Mouse (Mus musculus): ENCODE data around the gene Akap17b. TPM values are rescaled to one million over a fixed set of nuclear protein-coding genes. Genes with fewer than 3 reads are reported as not detected.

Gene Akap17b
- polyA plus RNA-seq (2015; fragmentation: Nextera tagmentation; extraction: Ambion mirVana) = 2.8 and 3.1 TPM in 2 replicates

DNA sequence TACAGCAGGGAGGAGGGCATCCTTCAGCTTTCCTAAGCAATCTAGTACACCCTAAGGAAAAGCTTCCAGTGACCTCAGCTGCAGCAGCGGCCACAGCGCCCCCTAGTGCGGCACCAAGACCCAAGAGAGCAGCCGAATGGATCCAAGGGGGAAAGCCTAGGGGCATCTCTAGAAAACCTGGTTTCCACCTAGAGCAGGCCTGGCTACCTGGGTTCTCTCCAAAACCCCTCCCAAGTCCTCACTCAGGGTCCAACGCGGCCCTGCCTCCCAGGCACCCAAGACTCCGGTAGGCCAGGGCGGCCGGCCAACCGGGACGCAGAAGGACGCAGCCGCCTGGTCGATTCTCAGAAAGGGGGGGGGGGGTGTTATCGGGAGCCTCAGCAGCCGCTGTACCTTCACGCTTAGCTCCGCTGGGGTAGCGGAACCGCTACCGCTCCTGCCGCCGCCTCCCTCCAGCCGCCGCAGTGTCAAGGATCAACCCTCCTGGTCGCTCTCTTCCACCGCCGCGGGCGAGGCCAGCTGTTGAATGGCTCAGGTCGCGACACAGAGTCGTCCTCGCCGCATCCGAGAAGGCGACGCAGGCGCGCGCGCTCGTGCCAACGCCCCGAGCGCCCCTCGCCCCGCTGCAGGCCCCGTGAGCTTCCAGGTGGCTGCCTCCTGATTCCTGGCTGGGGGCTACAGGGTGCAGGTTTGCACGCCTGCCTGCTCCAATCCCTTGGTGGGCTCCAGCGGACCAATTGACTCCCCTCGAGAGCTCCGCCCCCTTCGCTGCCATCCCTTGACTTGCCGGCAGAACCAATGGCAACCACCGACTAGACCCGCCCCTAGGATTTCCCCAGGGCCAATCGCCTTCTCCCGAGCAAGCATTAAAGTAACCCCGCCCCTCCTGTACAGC lies at the start of gene Akap17b:
TSS of gene Akap17b (minus strand) at position 739 of the 895 bp plus-strand sequence.
- 12% methylated on average over 50 of the region's 60 CpGs for WGBS
- H3K4me1 ChIP-seq = no peaks in the 10 kb centered on the region
- H3K27ac ChIP-seq = peak within 1 kb of the TSS; percentile 33; the same call in 1 of the 2 replicates
- ATAC-seq (ENCODE audit: low FRiP score, low read depth) = peak; percentile 96
- H3K27me3 ChIP-seq = no peaks in the 10 kb centered on the region
- H3K4me2 ChIP-seq (replicated peaks) = peak within 1 kb of the TSS; percentile 58
- H3K36me3 ChIP-seq = no peaks in the 10 kb centered on the region
- no peaks in the 10 kb centered on the region for H3K9me3 ChIP-seq
- peak within 1 kb of the TSS; percentile 71 for H3K9ac ChIP-seq
- peak within 1 kb of the TSS; percentile 60 for H3K4me3 ChIP-seq

DNA sequence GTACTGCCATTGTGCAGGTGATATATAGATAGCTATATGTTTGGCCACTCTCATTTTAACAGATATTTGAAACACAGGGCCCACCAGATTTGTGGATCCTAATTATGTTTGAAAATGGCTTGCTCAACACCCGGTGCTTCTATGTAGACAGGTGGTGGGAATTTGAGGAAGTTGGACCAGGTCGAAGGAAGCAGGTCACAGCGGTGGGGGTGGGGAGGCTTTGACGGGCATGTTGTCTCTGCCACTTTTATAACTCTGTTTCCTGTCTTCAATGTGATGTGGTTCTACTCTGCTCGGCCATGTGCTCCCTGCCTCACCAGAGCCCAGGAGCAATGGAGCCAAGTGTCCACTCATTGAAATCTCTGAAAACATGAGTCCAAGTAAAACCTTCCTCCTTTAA lies 46.2 kb upstream of the Akap17b start:
- no peak overlapping the region for H3K4me3 ChIP-seq
- H3K36me3 ChIP-seq = no peaks in the 10 kb centered on the region
- no peaks in the 10 kb centered on the region for H3K27me3 ChIP-seq
- H3K9ac ChIP-seq = no peak overlapping the region
- no peak overlapping the region for H3K27ac ChIP-seq
- no peak overlapping the region for H3K4me2 ChIP-seq (replicated peaks)
- ATAC-seq (ENCODE audit: low FRiP score, low read depth) = no peak
- H3K4me1 ChIP-seq = no peaks in the 10 kb centered on the region
- WGBS = 80% methylated on average over 5 of the region's 5 CpGs
- no peaks in the 10 kb centered on the region for H3K9me3 ChIP-seq

DNA sequence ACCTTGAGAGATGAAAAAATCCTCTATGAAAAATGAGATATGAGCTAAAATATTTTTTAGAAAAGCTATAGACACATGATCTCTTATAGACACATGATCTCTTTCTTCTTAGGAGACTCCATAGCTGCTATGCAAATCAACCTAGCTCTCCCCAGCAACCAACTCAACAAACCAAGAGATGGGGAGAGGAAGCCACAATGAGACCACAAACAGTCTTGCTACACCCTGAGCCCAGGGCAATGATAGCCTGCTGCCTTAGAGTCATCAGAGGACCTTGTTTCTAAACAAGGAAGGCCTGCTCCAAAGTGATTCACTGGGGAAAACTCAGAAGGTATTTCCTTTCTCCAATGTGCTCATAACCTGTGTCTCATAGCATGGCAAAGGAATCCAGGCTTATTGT lies 44.5 kb upstream of the Akap17b start:
- Histone ChIP-seq H3K9ac (no peak overlapping the region), H3K4me1 (no peaks in the 10 kb centered on the region), H3K27ac (no peak overlapping the region), H3K36me3 (no peaks in the 10 kb centered on the region), H3K4me3 (no peak overlapping the region), H3K4me2 (replicated peaks) (no peak overlapping the region), H3K27me3 (no peaks in the 10 kb centered on the region), H3K9me3 (no peaks in the 10 kb centered on the region)
- no peak for ATAC-seq (ENCODE audit: low FRiP score, low read depth)

DNA sequence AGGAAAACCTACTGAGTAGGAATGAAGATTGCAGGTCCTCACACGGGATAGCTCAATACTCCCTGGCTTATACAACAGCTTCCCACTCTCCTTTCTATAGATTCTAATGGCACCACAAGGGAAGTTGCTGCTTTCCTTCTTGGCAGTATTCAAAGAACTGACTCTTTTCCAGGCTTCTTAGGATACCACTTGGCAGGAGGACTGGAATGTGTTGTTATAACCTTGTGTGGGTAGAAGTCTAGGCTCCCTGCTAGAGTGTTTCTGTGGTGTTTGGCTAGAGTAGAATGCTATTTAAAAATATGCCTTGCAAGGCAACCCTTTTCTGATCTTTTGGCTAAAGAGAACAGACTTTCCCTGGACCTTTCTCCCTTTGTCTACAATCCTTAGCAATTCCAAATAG lies 31.6 kb upstream of the Akap17b start:
- Histone ChIP-seq H3K27me3 (no peaks in the 10 kb centered on the region), H3K4me3 (no peak overlapping the region), H3K9ac (no peak overlapping the region), H3K9me3 (no peaks in the 10 kb centered on the region), H3K27ac (no peak overlapping the region), H3K4me1 (no peaks in the 10 kb centered on the region), H3K36me3 (no peaks in the 10 kb centered on the region), H3K4me2 (replicated peaks) (no peak overlapping the region)
- no peak for ATAC-seq (ENCODE audit: low FRiP score, low read depth)
- WGBS = 61% methylated on average over 1 of the region's 1 CpGs

DNA sequence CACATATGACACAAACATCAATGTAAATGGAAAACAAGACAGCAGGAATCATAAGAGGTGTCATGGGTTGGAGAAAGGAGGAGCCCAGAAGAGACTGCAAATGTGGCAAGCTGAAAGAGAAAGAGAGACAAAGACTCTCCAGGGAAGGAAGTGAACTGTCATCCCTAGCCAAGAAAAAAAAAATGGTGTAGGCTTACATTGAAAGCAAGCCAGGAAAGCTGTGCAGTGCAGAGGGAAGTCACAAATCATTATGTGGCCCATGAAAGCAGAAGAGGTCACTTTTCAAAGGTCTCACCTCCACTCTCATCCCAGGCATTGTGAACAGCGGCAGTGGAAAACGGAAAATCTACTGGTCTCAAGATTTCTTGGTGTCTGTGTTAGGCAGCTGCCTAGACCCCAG lies 27.5 kb upstream of the Akap17b start:
- Histone ChIP-seq H3K4me1 (no peaks in the 10 kb centered on the region), H3K27me3 (no peaks in the 10 kb centered on the region), H3K4me3 (no peak overlapping the region), H3K4me2 (replicated peaks) (no peak overlapping the region), H3K27ac (no peak overlapping the region), H3K9me3 (no peaks in the 10 kb centered on the region), H3K9ac (no peak overlapping the region), H3K36me3 (no peaks in the 10 kb centered on the region)
- ATAC-seq (ENCODE audit: low FRiP score, low read depth) = no peak
- WGBS = 58% methylated on average over 2 of the region's 2 CpGs

DNA sequence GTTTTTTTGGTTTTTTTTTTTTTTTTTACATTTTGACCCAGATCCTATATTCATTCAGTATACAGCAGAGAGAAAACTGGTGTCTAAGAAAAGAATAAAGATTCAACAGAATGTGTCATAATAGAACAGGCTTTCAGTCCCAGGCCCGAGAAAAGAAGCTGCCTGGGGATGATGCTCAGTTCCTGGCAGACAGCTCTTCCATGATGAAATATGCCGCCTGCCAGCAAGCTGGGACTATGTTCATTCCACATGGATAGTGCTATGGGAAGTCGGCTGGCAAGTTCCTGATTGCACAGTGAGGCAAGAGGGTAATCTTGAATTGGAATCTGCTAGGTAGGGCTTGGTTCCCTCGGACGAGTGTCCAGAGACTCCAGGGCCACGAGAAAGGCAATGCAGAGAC lies 5.1 kb downstream of the Akap17b start:
- Histone ChIP-seq H3K27ac (no peak overlapping the region), H3K36me3 (no peaks in the 10 kb centered on the region), H3K4me1 (no peaks in the 10 kb centered on the region), H3K27me3 (no peaks in the 10 kb centered on the region), H3K4me2 (replicated peaks) (no peak overlapping the region), H3K9ac (no peak overlapping the region), H3K4me3 (no peak overlapping the region), H3K9me3 (no peaks in the 10 kb centered on the region)
- 82% methylated on average over 6 of the region's 6 CpGs for WGBS
- ATAC-seq (ENCODE audit: low FRiP score, low read depth) = no peak

DNA sequence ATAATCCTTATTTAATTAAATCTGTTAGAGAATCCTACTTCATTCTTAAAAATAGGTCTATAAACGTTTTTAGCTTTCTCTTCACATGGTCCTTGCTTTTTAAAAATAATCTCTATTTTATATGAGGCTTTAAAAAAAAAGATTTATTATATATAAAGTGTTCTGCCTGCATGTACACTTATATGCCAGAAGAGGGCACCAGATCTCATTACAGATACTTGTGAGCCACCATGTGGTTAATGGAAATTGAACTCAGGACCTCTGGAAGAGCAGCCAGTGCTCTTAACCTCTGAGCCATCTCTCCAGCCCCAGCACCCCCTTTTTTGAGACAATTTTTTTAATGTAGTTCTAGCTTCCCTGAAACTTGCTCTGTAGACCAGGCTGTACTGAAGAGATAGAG lies 14.4 kb downstream of the Akap17b start:
- H3K36me3 ChIP-seq = no peaks in the 10 kb centered on the region
- H3K27me3 ChIP-seq = no peaks in the 10 kb centered on the region
- no peak overlapping the region for H3K27ac ChIP-seq
- no peak overlapping the region for H3K9ac ChIP-seq
- no peak overlapping the region for H3K4me3 ChIP-seq
- WGBS = 12% methylated on average over 1 of the region's 1 CpGs
- no peaks in the 10 kb centered on the region for H3K4me1 ChIP-seq
- no peak for ATAC-seq (ENCODE audit: low FRiP score, low read depth)
- H3K9me3 ChIP-seq = no peaks in the 10 kb centered on the region
- H3K4me2 ChIP-seq (replicated peaks) = no peak overlapping the region

DNA sequence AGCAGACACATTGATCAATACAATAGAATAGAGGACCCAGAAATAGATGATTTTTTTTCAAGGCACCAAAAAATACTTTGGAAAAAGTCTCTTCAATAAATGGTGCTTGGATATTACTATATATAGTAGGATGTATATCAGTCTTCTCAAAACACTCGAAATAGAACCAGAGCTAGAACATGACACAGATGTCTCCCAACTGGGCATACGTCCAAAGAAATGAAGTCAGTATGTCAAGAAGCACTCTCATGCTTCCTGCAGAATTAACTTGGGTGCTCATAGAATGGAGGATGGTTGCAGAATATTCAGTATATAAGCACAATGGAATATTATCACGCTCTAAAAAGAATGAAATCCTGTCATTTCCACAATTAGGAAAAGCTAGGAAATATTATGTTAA lies 17.1 kb downstream of the Akap17b start:
- Histone ChIP-seq H3K36me3 (no peaks in the 10 kb centered on the region), H3K4me1 (no peaks in the 10 kb centered on the region), H3K4me3 (no peak overlapping the region), H3K9me3 (no peaks in the 10 kb centered on the region), H3K4me2 (replicated peaks) (no peak overlapping the region), H3K27ac (no peak overlapping the region), H3K9ac (no peak overlapping the region), H3K27me3 (no peaks in the 10 kb centered on the region)
- no peak for ATAC-seq (ENCODE audit: low FRiP score, low read depth)
- 73% methylated on average over 3 of the region's 3 CpGs for WGBS

DNA sequence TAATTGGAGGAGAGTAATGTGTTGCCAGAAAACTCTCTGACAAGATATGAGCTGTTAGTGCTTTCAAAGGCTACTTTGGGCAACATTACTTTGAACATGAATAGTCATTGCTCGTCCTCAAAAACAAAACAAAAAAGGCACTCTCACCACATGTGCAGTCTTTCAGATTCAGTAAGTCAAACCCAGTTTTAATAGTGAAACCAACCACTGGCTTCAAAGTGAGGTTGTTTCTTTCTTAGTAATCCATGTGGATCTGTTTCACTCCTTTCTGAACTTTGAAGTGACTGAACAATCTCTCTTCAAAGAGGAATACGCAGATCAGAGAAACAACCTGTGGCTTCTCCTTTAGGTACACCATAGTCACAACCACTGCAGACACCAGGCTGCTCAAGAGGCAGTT lies 36.1 kb downstream of the Akap17b start:
- no peak for ATAC-seq (ENCODE audit: low FRiP score, low read depth)
- Histone ChIP-seq H3K4me3 (no peak overlapping the region), H3K4me1 (no peaks in the 10 kb centered on the region), H3K9ac (no peak overlapping the region), H3K4me2 (replicated peaks) (no peak overlapping the region), H3K9me3 (no peaks in the 10 kb centered on the region), H3K27me3 (no peaks in the 10 kb centered on the region), H3K36me3 (peaks cover 19% of the 10 kb centered on the region), H3K27ac (no peak overlapping the region)
- 62% methylated on average over 2 of the region's 2 CpGs for WGBS

DNA sequence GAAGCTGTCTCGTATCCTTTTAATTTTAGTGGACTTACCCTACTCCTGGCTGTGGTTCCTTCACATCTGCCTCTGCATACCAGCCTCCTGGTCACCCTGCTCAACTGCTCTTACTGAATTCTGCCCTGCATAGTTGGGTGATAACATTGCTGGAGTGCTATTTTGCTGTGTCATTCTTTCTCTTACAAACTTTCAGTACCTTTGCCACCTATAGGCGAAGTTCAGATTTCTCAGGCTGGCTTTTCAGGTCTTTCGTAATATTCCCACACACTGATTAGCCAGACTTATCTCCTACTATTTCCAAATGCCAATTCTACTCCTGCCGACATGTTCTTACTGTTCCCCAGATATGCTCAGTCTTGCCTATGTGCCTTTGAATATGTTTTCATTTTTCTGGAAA lies 41.2 kb downstream of the Akap17b start:
- Histone ChIP-seq H3K27me3 (no peaks in the 10 kb centered on the region), H3K27ac (no peak overlapping the region), H3K4me3 (no peak overlapping the region), H3K9ac (no peak overlapping the region), H3K9me3 (no peaks in the 10 kb centered on the region), H3K4me2 (replicated peaks) (no peak overlapping the region), H3K4me1 (peaks cover 7% of the 10 kb centered on the region; the same call in 1 of the 2 replicates), H3K36me3 (peaks cover 26% of the 10 kb centered on the region; the same call in 1 of the 2 replicates)
- 80% methylated on average over 4 of the region's 4 CpGs for WGBS
- no peak for ATAC-seq (ENCODE audit: low FRiP score, low read depth)

DNA sequence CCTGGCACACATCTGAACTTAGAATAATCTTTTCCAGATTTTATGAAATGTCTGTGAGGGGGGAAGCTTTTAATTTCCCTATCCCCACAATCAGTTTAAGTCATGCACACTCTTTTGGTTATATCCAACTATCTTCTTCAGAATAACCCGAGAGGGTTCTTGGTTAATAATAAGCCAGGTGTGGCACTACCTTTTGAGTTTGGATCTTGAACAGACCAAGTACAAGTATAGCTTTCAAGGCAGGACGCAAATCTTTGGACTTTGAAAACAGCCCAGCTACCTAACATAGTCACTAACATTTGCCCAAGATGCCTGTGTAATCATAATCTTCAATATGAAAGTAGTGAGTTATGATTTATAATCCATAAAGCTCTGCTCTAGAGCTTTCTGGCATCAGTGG lies 42.3 kb downstream of the Akap17b start:
- H3K27ac ChIP-seq = no peak overlapping the region
- no peak for ATAC-seq (ENCODE audit: low FRiP score, low read depth)
- WGBS = 85% methylated on average over 2 of the region's 2 CpGs

DNA sequence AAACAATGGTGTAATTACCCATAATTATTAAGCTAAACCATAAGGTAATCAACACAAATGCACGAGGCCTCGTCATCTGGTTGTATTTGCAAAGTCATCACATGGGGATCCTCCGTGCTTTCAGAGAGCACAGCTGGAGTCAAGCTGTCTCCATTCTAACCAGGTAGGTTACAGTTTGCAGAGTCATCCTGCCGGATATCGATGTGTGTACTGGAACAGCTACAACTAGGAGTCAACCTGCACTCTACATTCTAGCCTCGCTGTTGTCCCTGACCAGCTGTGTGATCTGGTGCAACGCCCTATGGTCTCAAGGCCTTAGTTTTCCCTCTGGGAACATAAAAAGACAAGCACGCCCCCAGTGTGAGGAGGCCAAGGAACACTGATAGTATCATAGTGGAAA lies 45.1 kb downstream of the Akap17b start:
- Histone ChIP-seq H3K27me3 (no peaks in the 10 kb centered on the region), H3K4me2 (replicated peaks) (peak overlapping the region; percentile 64), H3K4me3 (peak overlapping the region; percentile 67; the same call in 1 of the 2 replicates), H3K4me1 (peaks cover 7% of the 10 kb centered on the region; the same call in 1 of the 2 replicates), H3K36me3 (peaks cover 21% of the 10 kb centered on the region; the same call in 1 of the 2 replicates), H3K9ac (no peak overlapping the region), H3K27ac (no peak overlapping the region), H3K9me3 (no peaks in the 10 kb centered on the region)
- no peak for ATAC-seq (ENCODE audit: low FRiP score, low read depth)
- WGBS = 44% methylated on average over 8 of the region's 8 CpGs

More for the DNA sequence above, 42.3 kb downstream of the Akap17b start:
- H3K9ac ChIP-seq = no peak overlapping the region
- no peak overlapping the region for H3K4me2 ChIP-seq (replicated peaks)
- peaks cover 26% of the 10 kb centered on the region; the same call in 1 of the 2 replicates for H3K36me3 ChIP-seq
- no peaks in the 10 kb centered on the region for H3K27me3 ChIP-seq
- peaks cover 7% of the 10 kb centered on the region; the same call in 1 of the 2 replicates for H3K4me1 ChIP-seq
- no peak overlapping the region for H3K4me3 ChIP-seq
- no peaks in the 10 kb centered on the region for H3K9me3 ChIP-seq
